Mouse (Mus musculus) leukemia stem cell, adult 10-12 weeks (primary cell): ENCODE results near the gene Chrm3. TPM values are rescaled to one million over a fixed set of nuclear protein-coding genes. Genes with fewer than 3 reads are reported as not detected.

Experiments
- polyA plus RNA-seq: library from polyadenylated mRNA; stranded (reverse); fragments of >175 nt; gene quantifications from 2 replicates; pipeline ENCODE4 v1.2.3, GENCODE M21; 2012; ENCODE audit warnings: low replicate concordance

Chrm3 gene
- polyA plus RNA-seq = 0.07 TPM in 1 of 2 replicates, not detected in the other

DNA sequence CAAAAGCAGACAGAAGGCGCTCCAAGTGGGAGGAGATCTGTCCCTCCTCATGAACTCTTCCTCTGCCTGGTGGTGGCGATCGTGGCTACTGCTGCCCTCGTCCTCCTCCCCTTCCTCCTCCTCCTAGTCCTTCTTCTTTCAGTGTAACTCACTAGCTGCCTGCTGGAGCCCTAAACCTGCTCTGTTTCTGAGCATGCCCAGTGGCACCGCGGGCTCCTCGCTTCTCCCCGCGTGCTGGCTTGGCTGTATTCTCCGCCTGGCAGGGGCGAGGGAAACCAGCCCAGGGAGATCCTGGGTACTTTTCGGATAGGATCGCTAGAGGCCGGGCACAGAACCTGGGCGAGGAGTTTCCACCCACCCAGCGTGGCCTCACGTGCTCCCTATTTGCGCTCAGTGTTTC, at the start of gene Chrm3:
TSS of gene Chrm3 (minus strand) at position 71 of the 400 bp plus-strand sequence.

